Mouse (Mus musculus): ENCODE measurements around the gene Sez6l.

- TF ChIP-seq TAL1 (IDR thresholded peaks at IDR 0.05; ENCODE audit: low read length) (no peak), GATA1 (IDR thresholded peaks at IDR 0.05; ENCODE audit: low read length) (no peak)
Observed at GRCm38 (mm10) chr5:112538295-112538694, 38.7 kb downstream of the Sez6l start.
